Mouse (Mus musculus): ENCODE data around the gene Tpst1. TPM values are rescaled to one million over a fixed set of nuclear protein-coding genes. Genes with fewer than 3 reads are reported as not detected.

Gene Tpst1
- total RNA-seq, 2 experiments from 2014 or later = 3.7 to 5.4 TPM

DNA sequence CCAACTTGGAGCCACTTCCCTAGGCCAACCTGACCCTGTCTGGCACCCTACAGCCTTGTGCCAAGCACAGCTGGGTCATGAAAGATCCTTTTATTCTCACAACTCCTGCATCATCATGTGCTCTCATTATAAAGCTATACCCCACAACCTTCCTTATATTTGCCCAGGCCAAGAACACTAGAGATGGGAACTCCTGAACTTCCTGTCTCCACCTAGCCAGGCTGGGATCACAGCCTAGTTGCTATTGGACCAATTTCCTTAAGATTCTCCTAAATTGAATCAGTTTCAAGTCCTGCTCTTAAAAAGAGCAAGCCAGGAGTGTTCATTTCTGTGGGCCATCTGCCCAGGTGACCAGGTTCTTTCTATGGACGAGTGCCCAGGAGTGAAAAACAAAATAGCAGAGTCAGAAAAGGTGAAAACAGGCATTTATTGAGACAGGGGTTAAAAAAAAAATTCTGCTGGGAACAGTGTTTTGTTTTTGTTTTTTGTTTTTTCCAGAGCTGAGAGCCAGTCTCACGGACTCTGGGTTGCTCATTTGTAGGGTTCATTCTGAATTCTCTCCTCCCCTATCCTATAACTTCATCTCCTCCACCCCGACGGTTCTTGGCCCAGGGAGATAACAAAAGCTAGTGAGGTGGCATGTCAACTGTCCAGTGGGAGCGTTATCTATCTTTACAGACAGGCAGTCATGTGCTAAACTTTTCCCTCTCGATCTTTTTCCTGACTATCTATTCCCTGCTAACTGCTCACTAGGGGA is 97.7 kb downstream of the Tpst1 start:
- intact Hi-C loops (cut with DNase I) = no loop called here
- H3K27ac ChIP-seq = peak overlapping the region; percentile 100
- no peak for DNase-seq
- peak overlapping the region; percentile 88 for H3K4me3 ChIP-seq
- TF ChIP-seq CTCF (IDR thresholded peaks at IDR 0.05) = no peak

DNA sequence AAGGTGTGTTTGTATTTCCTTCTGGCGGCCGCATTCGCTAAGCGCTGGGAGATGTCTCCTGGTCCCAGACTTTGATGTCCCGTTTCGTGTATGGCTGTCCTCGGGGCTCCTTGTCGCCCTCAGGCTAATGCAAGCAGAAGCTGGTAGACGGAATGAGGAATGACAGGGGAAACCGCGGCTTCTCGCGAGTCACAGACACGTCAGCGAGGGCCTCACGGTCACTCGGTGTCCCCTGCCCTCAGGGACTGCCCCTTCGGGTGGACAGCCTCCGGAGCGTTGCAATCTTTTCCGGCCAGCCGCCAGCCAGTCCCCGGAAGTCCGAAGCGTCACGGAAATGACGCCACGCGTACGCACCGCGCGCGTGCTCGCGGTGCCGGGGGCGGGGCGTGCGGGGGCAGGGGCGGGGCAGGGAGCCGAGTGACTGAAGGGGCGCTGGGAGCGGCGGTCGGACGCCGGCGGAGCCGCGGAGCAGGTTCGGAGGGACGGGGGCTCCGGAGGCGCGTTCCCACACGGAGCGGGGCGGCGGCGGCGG is 98.4 kb downstream of the Tpst1 start, which contains the start of gene Rabgef1:
TSS of gene Rabgef1 (plus strand) at position 376 of the 532 bp plus-strand sequence.
- DNase-seq = peak; percentile 98
- intact Hi-C loops (cut with DNase I) = no loop called here
- no peak for TF ChIP-seq CTCF (IDR thresholded peaks at IDR 0.05)
- peak within 1 kb of the TSS; percentile 88 for H3K4me3 ChIP-seq
- H3K27ac ChIP-seq = peak within 1 kb of the TSS; percentile 100

GRCm38 (mm10) chr5:130171956-130172601 is 99.0 kb downstream of the Tpst1 start:
- intact Hi-C loops (cut with DNase I) = loop anchor here (2.0 kb wide), 1 partner anchor 25 kb away; no protein-coding TSS in a partner anchor
- no peak for TF ChIP-seq CTCF (IDR thresholded peaks at IDR 0.05)
- H3K27ac ChIP-seq = peak overlapping the region; percentile 100
- peak overlapping the region; percentile 88 for H3K4me3 ChIP-seq
- peak; percentile 82 for DNase-seq

GRCm38 (mm10) chr5:130173012-130173411 is 99.9 kb downstream of the Tpst1 start:
- Histone ChIP-seq H3K27ac (peak overlapping the region; percentile 100), H3K4me3 (peak overlapping the region; percentile 88)
- no peak for DNase-seq
- intact Hi-C loops (cut with DNase I) = loop anchor here (2.0 kb wide), 1 partner anchor 24 kb away; no protein-coding TSS in a partner anchor
- TF ChIP-seq CTCF (IDR thresholded peaks at IDR 0.05) = no peak

GRCm38 (mm10) chr5:130177871-130178270 is 104.7 kb downstream of the Tpst1 start:
- no peak for TF ChIP-seq CTCF (IDR thresholded peaks at IDR 0.05)
- Histone ChIP-seq H3K27ac (peak overlapping the region; percentile 74), H3K4me3 (peak overlapping the region; percentile 32)
- intact Hi-C loops (cut with DNase I) = no loop called here
- DNase-seq = peak; percentile 51

- peak overlapping the region; percentile 13; the same call in 1 of the 2 replicates for H3K4me3 ChIP-seq
- no peak for TF ChIP-seq CTCF (IDR thresholded peaks at IDR 0.05)
- intact Hi-C loops (cut with DNase I) = no loop called here
- H3K27ac ChIP-seq = peak overlapping the region; percentile 83; the same call in 1 of the 2 replicates
- DNase-seq = no peak
Measured at GRCm38 (mm10) chr5:130180362-130180761, 107.2 kb downstream of the Tpst1 start.

DNA sequence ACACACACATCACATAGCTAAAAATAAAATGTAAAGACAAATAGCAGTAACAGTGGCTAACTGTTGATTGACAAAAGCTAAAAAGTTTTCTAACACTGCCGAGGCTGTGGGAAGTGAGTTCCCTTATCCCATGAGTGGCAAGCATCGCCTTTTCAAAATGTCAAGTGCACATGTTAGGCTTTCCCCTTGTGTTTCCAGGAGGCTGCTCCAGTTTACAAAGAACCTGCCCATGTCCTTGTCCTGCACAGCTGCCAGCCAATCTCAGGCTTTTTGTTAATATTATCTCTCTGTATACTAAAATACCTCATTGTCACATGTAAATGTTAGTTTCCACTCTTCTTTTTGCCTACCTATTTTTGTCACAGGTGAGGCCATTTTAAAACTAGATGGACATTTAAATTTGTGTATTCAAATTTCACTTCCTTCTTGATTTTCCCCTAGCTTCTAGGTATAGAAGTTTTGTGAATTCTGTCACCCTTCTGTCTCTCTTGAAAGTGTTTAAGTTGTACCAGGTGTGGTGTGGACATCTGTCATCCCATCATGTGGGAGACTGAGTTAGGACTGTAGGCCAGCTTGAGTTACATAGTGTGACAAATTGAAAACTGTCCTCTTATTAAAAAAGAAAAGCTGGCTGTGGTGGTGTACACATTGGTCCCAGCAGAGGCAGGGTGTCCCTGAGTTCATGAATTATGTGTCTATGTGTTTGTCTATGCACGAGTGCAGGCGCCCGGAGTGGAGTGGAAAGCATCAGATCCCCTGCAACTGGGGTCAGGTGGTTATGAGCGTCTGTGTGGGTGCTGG is 108.8 kb downstream of the Tpst1 start:
- peak overlapping the region; percentile 83 for H3K27ac ChIP-seq
- no peak for DNase-seq
- H3K4me3 ChIP-seq = no peak overlapping the region; the same call in 1 of the 2 replicates
- no peak for TF ChIP-seq CTCF (IDR thresholded peaks at IDR 0.05)
- intact Hi-C loops (cut with DNase I) = no loop called here

GRCm38 (mm10) chr5:130182541-130182821 is 109.4 kb downstream of the Tpst1 start:
- peak overlapping the region; percentile 83 for H3K27ac ChIP-seq
- H3K4me3 ChIP-seq = no peak overlapping the region
- intact Hi-C loops (cut with DNase I) = no loop called here
- no peak for TF ChIP-seq CTCF (IDR thresholded peaks at IDR 0.05)
- DNase-seq = no peak

DNA sequence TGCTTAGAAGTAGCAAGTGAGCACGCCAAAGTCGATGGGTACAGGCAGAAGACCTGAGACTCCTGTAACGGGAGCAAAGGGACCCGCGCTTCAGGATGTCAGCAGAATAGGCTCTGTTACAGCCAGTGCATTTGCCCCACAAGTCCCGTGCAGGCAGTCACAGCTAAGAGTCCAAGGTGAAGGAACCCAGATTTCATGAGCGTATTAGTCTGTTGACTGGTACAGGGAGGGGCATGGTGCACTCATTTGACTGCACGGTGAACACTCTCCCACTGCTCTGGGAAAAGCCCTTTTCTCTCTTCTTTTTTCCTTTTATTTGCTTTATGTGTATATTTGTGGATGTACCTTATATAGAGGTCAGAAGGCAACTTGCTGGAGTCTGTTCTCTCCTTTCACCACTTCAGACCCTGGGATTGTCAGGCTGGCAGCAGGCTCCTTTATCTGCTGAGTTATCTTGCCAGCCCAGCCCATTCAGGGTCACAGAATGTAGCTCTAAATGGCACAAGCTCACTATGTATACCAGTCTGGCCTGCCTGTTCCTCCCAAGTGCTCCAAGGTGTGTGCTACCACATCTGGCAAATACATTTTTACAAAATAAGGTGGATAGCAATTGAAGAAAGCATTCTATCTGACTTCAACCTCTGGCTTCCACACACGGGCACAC is 111.2 kb downstream of the Tpst1 start:
- peak overlapping the region; percentile 41 for H3K4me3 ChIP-seq
- peak; percentile 38 for DNase-seq
- intact Hi-C loops (cut with DNase I) = no loop called here
- TF ChIP-seq CTCF (IDR thresholded peaks at IDR 0.05) = no peak
- peak overlapping the region; percentile 83 for H3K27ac ChIP-seq

- intact Hi-C loops (cut with DNase I) = no loop called here
- Histone ChIP-seq H3K4me3 (peak overlapping the region; percentile 41), H3K27ac (peak overlapping the region; percentile 83)
- no peak for DNase-seq
- no peak for TF ChIP-seq CTCF (IDR thresholded peaks at IDR 0.05)
Measured at GRCm38 (mm10) chr5:130185312-130185711, 112.2 kb downstream of the Tpst1 start.

Other genes with a start within 250 kb of the Tpst1 start
- 10 to 100 TPM in 1 of 2 experiments, 1 to 10 TPM in 1; 6.5 to 11.0 TPM for gene Sumf2, start 226.3 kb upstream of the Tpst1 start, total RNA-seq (2021)
- 100 to 1,000 TPM; 604 to 698 TPM for gene Chchd2, start 185.9 kb upstream of the Tpst1 start, total RNA-seq (2021)
- under 1 TPM; 0.20 to 0.45 TPM for gene Zbed5, start 177.6 kb upstream of the Tpst1 start, total RNA-seq (2021)
- 100 to 1,000 TPM; 314 to 437 TPM for gene Phkg1, start 174.8 kb upstream of the Tpst1 start, total RNA-seq (2021)
- gene Nupr1l, start 164.8 kb upstream of the Tpst1 start, total RNA-seq (2021) = not detected
- gene Vkorc1l1, start 131.4 kb upstream of the Tpst1 start, total RNA-seq (2021) = 10 to 100 TPM; 21.4 to 22.9 TPM
- gene Gusb, start 70.3 kb upstream of the Tpst1 start, total RNA-seq (2021) = 1 to 10 TPM; 5.6 to 8.3 TPM
- 10 to 100 TPM in 1 of 2 experiments, 1 to 10 TPM in 1; 9.3 to 13.2 TPM for gene Asl, start 44.1 kb upstream of the Tpst1 start, total RNA-seq (2021)
- 10 to 100 TPM; 18.7 to 19.3 TPM for gene Crcp, start 44.0 kb upstream of the Tpst1 start, total RNA-seq (2021)
- 1 to 10 TPM; 2.4 to 2.9 TPM for gene Kctd7, start 71.5 kb downstream of the Tpst1 start, total RNA-seq (2021)
- gene Rabgef1, start 98.5 kb downstream of the Tpst1 start, total RNA-seq (2021) = 100 to 1,000 TPM in 1 of 2 experiments, 10 to 100 TPM in 1; 90.5 to 140 TPM
- gene Tmem248, start 143.8 kb downstream of the Tpst1 start, total RNA-seq (2021) = 10 to 100 TPM; 42.9 to 46.7 TPM
- gene Sbds, start 182.2 kb downstream of the Tpst1 start, total RNA-seq (2021) = 10 to 100 TPM; 27.5 to 34.5 TPM
- gene Tyw1, start 182.3 kb downstream of the Tpst1 start, total RNA-seq (2021) = 1 to 10 TPM; 9.5 TPM